Mouse (Mus musculus) intestine, embryonic 14.5 days (tissue): ENCODE data around the gene Ap3m1. TPM values are rescaled to one million over a fixed set of nuclear protein-coding genes. Genes with fewer than 3 reads are reported as not detected.

Experiments
- ATAC-seq: fragments of 200-750 bp; cut with Nextera tagmentation; replicated peaks from 2 replicates; pipeline ENCODE4 v1.8.0; 2017; ENCODE audit warnings: low read depth, moderate number of reproducible peaks, moderate TSS enrichment, moderate library complexity; ENCODE audit not compliant: low FRiP score, low TSS enrichment
- DNase-seq: peaks from one replicate; pipeline ENCODE4 v3.0.0-alpha.2; 2018; ENCODE audit warnings: low spot score
- H3K27ac ChIP-seq: fragments of 300-500 bp; sonication (generic); 2 replicates; pipeline ENCODE4 v1.5.1; 2014; ENCODE audit warnings: low read depth, mild to moderate bottlenecking, control low read depth
- H3K27me3 ChIP-seq: fragments of 300-500 bp; sonication (generic); replicated peaks from 2 replicates; pipeline ENCODE4 v1.6.1; 2014; ENCODE audit warnings: low read length, control low read depth; ENCODE audit not compliant: control insufficient read depth, insufficient read depth
- H3K36me3 ChIP-seq: fragments of 300-500 bp; sonication (generic); 2 replicates; pipeline ENCODE4 v1.6.1; 2014; ENCODE audit warnings: low read length, control low read depth; ENCODE audit not compliant: control insufficient read depth, insufficient read depth
- H3K4me1 ChIP-seq: fragments of 300-500 bp; sonication (generic); replicated peaks from 2 replicates; pipeline ENCODE4 v1.6.1; 2014; ENCODE audit warnings: low read length, control low read depth, mixed read lengths; ENCODE audit not compliant: control insufficient read depth, insufficient read depth
- H3K4me2 ChIP-seq: fragments of 300-500 bp; sonication (generic); 2 replicates; pipeline ENCODE4 v1.6.1; 2014; ENCODE audit warnings: low read length
- H3K4me3 ChIP-seq: fragments of 300-500 bp; sonication (generic); 2 replicates; pipeline ENCODE4 v1.5.1; 2014; ENCODE audit warnings: low read depth, low read length, control low read depth, mixed read lengths
- H3K9ac ChIP-seq: fragments of 300-500 bp; sonication (generic); 2 replicates; pipeline ENCODE4 v1.6.1; 2014; ENCODE audit warnings: mild to moderate bottlenecking, low read length
- H3K9me3 ChIP-seq: fragments of 300-500 bp; sonication (generic); 2 replicates; pipeline ENCODE4 v1.6.1; 2016; ENCODE audit warnings: low read length, control low read depth; ENCODE audit not compliant: control insufficient read depth
- WGBS: fragments of 180-500 bp; shearing (Covaris S2); extraction: QIAGEN DNeasy Blood & Tissue Kit; methylation state at CpG from one replicate; pipeline ENCODE4 v1.1.7; 2014; 5-methylcytosine and 5-hydroxymethylcytosine counted together
- polyA plus RNA-seq: library from polyadenylated mRNA; unstranded; fragments of >200 nt; fragmentation: Nextera tagmentation; extraction: Ambion mirVana; gene quantifications from 2 replicates; pipeline ENCODE4 v1.2.1, GENCODE M21; 2014

Ap3m1 gene
- polyA plus RNA-seq, 1 experiment from 2014 or later, result 82.7 TPM

GRCm38 (mm10) chr14:21047840-21048239 lies 4.5 kb downstream of the Ap3m1 start:
- no peak overlapping the region for H3K4me3 ChIP-seq
- no peaks in the 10 kb centered on the region for H3K27me3 ChIP-seq
- peaks cover 7% of the 10 kb centered on the region; the same call in 1 of the 2 replicates for H3K36me3 ChIP-seq
- no peak overlapping the region for H3K27ac ChIP-seq
- no peak overlapping the region for H3K9ac ChIP-seq
- H3K4me1 ChIP-seq, result peaks cover 9% of the 10 kb centered on the region
- H3K4me2 ChIP-seq, result no peak overlapping the region
- no peaks in the 10 kb centered on the region for H3K9me3 ChIP-seq
- DNase-seq, result no peak
- WGBS, result 92% methylated on average over 2 of the region's 2 CpGs
- no peak for ATAC-seq

- Histone ChIP-seq H3K4me3 (no peak overlapping the region), H3K9ac (no peak overlapping the region), H3K36me3 (peaks cover 66% of the 10 kb centered on the region), H3K9me3 (no peaks in the 10 kb centered on the region), H3K4me1 (no peaks in the 10 kb centered on the region), H3K27ac (no peak overlapping the region), H3K4me2 (no peak overlapping the region), H3K27me3 (no peaks in the 10 kb centered on the region)
- ATAC-seq, result no peak
- 54% methylated on average over 4 of the region's 4 CpGs for WGBS
- no peak for DNase-seq
Observed at GRCm38 (mm10) chr14:21039623-21040022, 12.7 kb downstream of the Ap3m1 start.

- no peak for ATAC-seq
- no peak for DNase-seq
- no peaks in the 10 kb centered on the region for H3K4me1 ChIP-seq
- WGBS, result 58% methylated on average over 12 of the region's 12 CpGs
- H3K4me3 ChIP-seq, result no peak overlapping the region
- no peak overlapping the region for H3K27ac ChIP-seq
- H3K27me3 ChIP-seq, result no peaks in the 10 kb centered on the region
- H3K9me3 ChIP-seq, result no peaks in the 10 kb centered on the region
- no peak overlapping the region for H3K4me2 ChIP-seq
- H3K9ac ChIP-seq, result no peak overlapping the region
- H3K36me3 ChIP-seq, result peaks cover 66% of the 10 kb centered on the region
Observed at GRCm38 (mm10) chr14:21039077-21039476, 13.2 kb downstream of the Ap3m1 start.

GRCm38 (mm10) chr14:21034791-21035190 lies 17.5 kb downstream of the Ap3m1 start:
- Histone ChIP-seq H3K4me2 (no peak overlapping the region), H3K36me3 (peaks cover 81% of the 10 kb centered on the region), H3K9ac (no peak overlapping the region), H3K9me3 (no peaks in the 10 kb centered on the region), H3K27ac (no peak overlapping the region), H3K4me3 (no peak overlapping the region), H3K27me3 (no peaks in the 10 kb centered on the region), H3K4me1 (0 out of 2 replicates have a peak, but pooled peaks cover 4% of the 10 kb centered on the region)
- DNase-seq, result no peak
- ATAC-seq, result no peak
- 93% methylated on average over 3 of the region's 3 CpGs for WGBS

- Histone ChIP-seq H3K27me3 (no peaks in the 10 kb centered on the region), H3K4me3 (no peak overlapping the region), H3K9ac (no peak overlapping the region), H3K36me3 (peaks cover 82% of the 10 kb centered on the region), H3K27ac (no peak overlapping the region), H3K9me3 (no peaks in the 10 kb centered on the region), H3K4me2 (no peak overlapping the region), H3K4me1 (0 out of 2 replicates have a peak, but pooled peaks cover 4% of the 10 kb centered on the region)
- 86% methylated on average over 4 of the region's 4 CpGs for WGBS
- no peak for ATAC-seq
- DNase-seq, result no peak
Observed at GRCm38 (mm10) chr14:21034271-21034670, 18.0 kb downstream of the Ap3m1 start.

- no peak overlapping the region for H3K4me2 ChIP-seq
- WGBS, result 52% methylated on average over 6 of the region's 6 CpGs
- H3K36me3 ChIP-seq, result peaks cover 86% of the 10 kb centered on the region
- peak overlapping the region; percentile 1; the same call in 1 of the 2 replicates for H3K27ac ChIP-seq
- H3K9ac ChIP-seq, result no peak overlapping the region
- no peak; the same call in 1 of the 2 replicates for ATAC-seq
- H3K4me1 ChIP-seq, result 0 out of 2 replicates have a peak, but pooled peaks cover 4% of the 10 kb centered on the region
- no peak for DNase-seq
- no peaks in the 10 kb centered on the region for H3K27me3 ChIP-seq
- no peak overlapping the region for H3K4me3 ChIP-seq
- H3K9me3 ChIP-seq, result no peaks in the 10 kb centered on the region
Observed at GRCm38 (mm10) chr14:21031783-21032511, 20.4 kb downstream of the Ap3m1 start.

- H3K27ac ChIP-seq, result no peak overlapping the region
- no peaks in the 10 kb centered on the region for H3K9me3 ChIP-seq
- H3K4me2 ChIP-seq, result no peak overlapping the region
- no peak overlapping the region for H3K4me3 ChIP-seq
- DNase-seq, result no peak
- 86% methylated on average over 11 of the region's 11 CpGs for WGBS
- ATAC-seq, result no peak
- no peak overlapping the region for H3K9ac ChIP-seq
- H3K4me1 ChIP-seq, result 0 out of 2 replicates have a peak, but pooled peaks cover 4% of the 10 kb centered on the region
- H3K36me3 ChIP-seq, result peaks cover 86% of the 10 kb centered on the region
- no peaks in the 10 kb centered on the region for H3K27me3 ChIP-seq
Observed at GRCm38 (mm10) chr14:21029025-21029659, 23.2 kb downstream of the Ap3m1 start.

GRCm38 (mm10) chr14:21027542-21027941 lies 24.8 kb downstream of the Ap3m1 start:
- Histone ChIP-seq H3K4me3 (no peak overlapping the region), H3K9ac (no peak overlapping the region), H3K4me2 (no peak overlapping the region), H3K36me3 (peaks cover 86% of the 10 kb centered on the region), H3K9me3 (no peaks in the 10 kb centered on the region), H3K27me3 (no peaks in the 10 kb centered on the region), H3K27ac (no peak overlapping the region), H3K4me1 (0 out of 2 replicates have a peak, but pooled peaks cover 4% of the 10 kb centered on the region)
- no peak for ATAC-seq
- DNase-seq, result no peak
